Mouse (Mus musculus) adrenal gland, postnatal 10 days (tissue): ENCODE data around the gene Rps6kb2. TPM values are rescaled to one million over a fixed set of nuclear protein-coding genes. Genes with fewer than 3 reads are reported as not detected.

Source experiments
- DNase-seq: peaks from one replicate; pipeline ENCODE4 v3.0.0; 2021; ENCODE audit warnings: mixed read lengths
- total RNA-seq, 2 experiments: library from RNA; stranded (reverse); gene quantifications; 2 replicates each; pipeline ENCODE4 v1.2.3; 2021

Gene Rps6kb2
- total RNA-seq, 2 experiments from 2014 or later = 26.5 to 38.2 TPM

DNA sequence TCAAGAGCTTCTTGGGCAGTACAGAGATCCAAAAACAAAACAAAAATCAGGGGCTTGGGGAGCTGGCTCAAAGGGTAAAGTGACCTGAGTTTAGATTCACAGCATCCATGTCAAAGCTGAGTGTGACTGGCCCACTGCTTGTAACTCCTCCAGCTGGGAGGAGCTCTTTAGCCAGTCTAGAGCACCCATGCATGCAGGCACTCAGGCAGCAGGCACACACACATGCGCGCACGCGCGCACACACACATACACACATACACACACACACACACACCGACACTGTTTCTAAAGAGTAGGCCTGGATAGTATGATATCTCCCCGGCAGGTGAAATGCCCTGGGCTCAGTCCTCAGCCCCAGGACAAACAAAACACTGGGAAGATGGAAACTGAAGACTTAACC lies 46.1 kb downstream of the Rps6kb2 start:
- DNase-seq = no peak

DNA sequence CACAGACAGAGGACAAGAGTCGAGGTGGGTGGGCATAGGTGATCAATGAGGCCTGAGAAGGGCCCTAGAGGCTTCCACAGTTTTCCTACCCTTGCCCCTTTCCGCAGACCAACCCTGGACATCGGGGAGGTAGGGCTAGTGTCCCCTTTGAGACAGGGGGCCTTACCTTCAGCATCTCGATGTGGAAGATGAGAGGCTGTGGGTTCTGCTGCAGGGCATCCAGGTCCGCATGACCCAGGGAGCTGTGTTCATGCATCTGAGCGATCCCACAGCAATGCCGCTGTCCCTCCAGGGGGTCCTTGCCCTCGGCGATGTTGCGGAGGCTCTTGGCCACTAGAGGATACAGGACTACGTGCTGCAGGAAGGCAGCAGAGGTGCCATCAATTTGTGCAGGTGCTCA lies 47.3 kb downstream of the Rps6kb2 start:
- no peak for DNase-seq

DNA sequence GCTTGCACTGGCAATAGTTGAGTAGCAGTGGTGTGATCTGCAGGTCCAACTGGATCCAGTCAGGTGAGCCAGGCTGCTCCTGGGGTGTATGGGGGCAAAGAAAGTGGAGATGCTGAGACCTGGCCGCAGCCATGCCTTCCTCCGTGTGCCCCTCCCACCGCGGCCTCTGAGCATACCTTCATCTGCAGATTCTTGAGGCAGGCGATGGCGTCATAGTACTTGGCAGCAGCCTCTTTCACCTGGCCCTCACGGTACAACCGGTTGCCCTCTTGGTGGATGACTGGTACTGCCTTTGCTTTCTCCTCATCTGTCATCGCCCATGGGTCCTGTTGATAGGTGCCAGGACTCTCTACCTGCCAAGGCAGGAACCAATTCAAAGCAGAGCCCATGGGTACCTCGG lies 48.0 kb downstream of the Rps6kb2 start:
- DNase-seq = no peak

DNA sequence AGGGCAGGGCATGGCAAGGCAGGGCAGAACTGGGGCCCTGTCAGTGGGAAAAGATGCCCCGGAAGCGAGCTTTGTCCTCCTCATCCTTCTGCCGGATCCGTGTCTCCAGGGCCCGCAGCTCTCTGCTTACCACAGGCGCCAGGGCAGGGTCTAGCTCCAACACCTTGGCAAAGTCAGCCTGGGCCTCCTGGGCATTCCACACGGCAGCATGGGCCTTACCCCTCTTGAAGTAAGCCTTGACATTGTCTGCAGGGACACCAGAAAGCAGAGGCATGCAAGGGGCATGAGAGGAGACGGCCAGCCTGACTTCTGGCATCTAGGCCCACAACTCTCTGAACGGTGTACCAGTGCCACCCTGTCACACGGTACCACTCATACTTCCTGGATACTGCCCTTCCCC lies 48.6 kb downstream of the Rps6kb2 start:
- no peak for DNase-seq

DNA sequence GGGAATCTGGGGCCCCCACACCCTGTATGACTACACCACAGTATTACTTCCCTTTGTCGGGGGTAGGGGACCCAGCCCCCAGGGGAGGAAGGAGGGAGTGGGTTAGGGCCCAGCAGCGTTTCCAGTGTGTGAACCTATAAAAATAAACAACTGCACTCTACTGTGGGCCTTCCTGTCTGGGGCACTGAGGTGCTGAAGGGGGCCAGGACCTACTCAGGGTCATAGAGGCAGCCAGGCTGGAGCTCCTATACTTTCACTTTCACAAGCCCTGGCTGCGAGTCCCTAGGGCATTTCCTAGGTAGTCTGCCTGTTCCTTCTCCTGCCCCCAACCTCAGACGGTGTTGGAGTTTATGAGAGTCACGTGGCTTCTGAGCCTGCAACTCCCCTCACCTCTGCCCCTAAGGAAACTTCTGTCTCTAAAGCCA lies 49.3 kb downstream of the Rps6kb2 start:
- peak; percentile 57 for DNase-seq

DNA sequence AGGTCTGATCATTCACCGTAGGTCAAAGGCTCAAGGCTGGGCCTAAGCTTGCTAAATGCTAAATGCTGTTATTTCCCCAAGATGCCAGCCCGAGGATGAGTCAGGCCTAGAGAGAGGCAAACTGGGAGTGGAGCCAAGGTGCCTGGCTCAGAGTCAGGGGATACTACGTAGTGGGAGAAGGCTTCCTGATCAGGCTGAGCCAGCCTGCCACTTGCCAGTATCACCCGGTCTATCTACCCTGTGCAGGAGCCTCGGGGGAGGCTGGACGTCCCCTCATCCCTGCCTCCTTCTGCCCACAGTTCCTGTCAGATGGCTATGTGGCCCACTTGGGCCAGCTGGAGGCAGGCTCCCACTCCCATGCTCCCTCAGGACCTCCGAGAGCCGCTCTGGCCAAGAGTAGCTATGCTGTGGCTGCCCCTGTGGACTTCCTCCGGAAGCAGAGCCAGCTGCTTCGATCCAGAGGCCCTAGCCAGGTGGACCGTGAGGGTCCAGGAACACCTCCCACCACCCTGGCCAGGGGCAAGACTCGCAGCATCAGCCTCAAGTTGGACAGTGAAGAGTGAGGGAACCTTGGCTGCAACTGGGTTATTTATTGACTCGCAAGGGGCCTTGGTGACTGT lies 49.9 kb downstream of the Rps6kb2 start:
- peak; percentile 96 for DNase-seq

DNA sequence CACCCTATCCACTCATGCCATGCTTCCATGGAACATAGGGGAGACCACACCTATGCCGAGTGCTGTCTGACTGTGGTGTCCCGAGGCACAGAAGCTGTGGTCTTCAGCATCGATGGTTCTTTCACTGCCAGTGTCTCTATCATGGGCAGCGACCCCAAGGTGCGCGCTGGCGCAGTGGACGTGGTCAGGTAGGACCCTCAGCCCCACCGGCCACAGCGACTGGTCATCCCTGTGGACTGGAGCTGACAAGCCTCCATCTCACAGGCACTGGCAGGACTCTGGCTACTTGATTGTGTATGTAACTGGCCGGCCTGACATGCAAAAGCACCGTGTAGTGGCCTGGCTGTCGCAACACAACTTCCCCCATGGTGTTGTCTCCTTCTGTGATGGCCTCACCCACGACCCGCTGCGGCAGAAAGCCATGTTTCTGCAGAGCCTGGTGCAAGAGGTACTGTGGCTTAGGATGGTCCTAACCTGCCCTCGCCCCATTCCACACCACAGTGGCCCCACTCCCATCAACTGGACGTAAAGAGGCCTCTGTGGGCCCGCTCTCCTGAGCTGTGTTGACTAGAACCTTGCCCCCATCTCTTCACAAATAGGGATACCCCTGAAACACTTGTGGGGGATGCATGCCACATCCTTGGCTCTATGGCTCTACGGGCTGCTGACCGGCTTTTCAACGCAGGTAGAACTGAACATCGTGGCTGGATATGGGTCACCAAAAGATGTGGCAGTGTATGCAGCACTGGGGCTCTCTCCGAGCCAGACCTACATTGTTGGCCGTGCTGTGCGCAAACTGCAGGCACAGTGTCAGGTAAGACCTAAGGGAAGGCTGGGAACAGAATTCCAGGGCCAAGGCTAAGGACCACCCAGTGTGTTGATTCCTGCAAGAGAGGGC lies 50.8 kb downstream of the Rps6kb2 start:
- DNase-seq = no peak

DNA sequence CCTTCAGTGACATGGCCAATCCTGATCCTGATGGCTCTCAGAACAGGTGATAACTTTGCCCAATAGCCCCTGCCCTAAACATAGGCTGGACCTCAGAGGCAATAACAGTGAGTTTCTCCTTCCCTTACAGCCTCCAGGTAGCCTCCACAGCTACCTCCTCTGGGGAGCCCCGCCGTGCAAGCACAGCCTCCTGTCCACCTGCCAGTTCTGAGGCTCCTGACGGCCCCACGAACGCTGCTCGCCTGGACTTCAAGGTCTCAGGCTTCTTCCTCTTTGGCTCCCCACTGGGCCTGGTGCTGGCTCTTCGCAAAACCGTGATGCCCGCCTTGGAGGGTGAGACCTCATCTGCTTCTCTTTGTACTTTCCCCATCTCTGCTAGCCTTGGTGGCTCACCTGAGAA lies 54.6 kb downstream of the Rps6kb2 start:
- no peak for DNase-seq

- DNase-seq = no peak
Observed at GRCm38 (mm10) chr19:4106654-4107053, 56.5 kb downstream of the Rps6kb2 start.

DNA sequence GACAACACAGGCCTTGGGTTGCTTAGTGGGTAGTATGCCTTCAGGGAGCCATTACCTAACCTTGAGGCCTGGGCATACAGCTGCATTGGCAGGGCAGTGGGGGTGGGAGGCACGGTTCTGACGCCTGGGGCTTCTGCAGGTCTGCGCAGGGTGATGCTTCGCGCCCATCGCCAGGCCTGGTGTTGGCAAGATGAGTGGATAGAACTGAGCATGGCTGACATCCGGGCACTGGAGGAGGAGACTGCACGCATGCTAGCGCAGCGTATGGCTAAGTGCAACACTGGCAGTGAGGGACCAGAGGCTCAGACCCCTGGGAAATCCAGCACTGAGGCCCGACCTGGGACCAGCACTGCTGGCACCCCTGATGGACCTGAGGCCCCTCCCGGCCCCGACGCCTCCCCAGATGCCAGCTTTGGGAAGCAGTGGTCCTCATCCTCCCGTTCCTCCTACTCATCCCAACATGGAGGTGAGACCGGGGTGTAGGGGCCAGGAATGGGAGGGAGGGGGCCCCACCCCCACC lies 58.4 kb downstream of the Rps6kb2 start:
- DNase-seq = no peak

Other genes with a start within 250 kb of the Rps6kb2 start
- 10 to 100 TPM; 50.9 to 71.0 TPM for gene Aldh3b1, start 233.5 kb downstream of the Rps6kb2 start, total RNA-seq
- gene Unc93b1, start 228.2 kb downstream of the Rps6kb2 start, total RNA-seq = 10 to 100 TPM; 42.5 to 47.5 TPM
- gene Aldh3b3, start 204.7 kb downstream of the Rps6kb2 start, total RNA-seq = under 1 TPM; 0.63 to 0.76 TPM
- gene Aldh3b2, start 191.0 kb downstream of the Rps6kb2 start, total RNA-seq = 10 to 100 TPM in 1 of 2 experiments, 1 to 10 TPM in 1; 8.9 to 11.2 TPM
- 10 to 100 TPM; 32.0 to 33.3 TPM for gene Acy3, start 176.8 kb downstream of the Rps6kb2 start, total RNA-seq
- gene Tbx10, start 170.6 kb downstream of the Rps6kb2 start, total RNA-seq = not detected
- 10 to 100 TPM; 39.4 to 40.5 TPM for gene Nudt8, start 162.8 kb downstream of the Rps6kb2 start, total RNA-seq
- gene Gm49405, start 162.7 kb downstream of the Rps6kb2 start, total RNA-seq = 1 to 10 TPM in 1 of 2 experiments, under 1 TPM in 1; 0.72 to 1.9 TPM
- gene Doc2g, start 160.0 kb downstream of the Rps6kb2 start, total RNA-seq = 1 to 10 TPM; 1.3 to 3.0 TPM
- 100 to 1,000 TPM; 683 to 759 TPM for gene Ndufv1, start 150.5 kb downstream of the Rps6kb2 start, total RNA-seq
- gene Gstp1, start 125.4 kb downstream of the Rps6kb2 start, total RNA-seq = 100 to 1,000 TPM; 270 to 316 TPM
- 10 to 100 TPM; 34.9 to 50.2 TPM for gene Gstp2, start 117.3 kb downstream of the Rps6kb2 start, total RNA-seq
- gene Gstp3, start 103.8 kb downstream of the Rps6kb2 start, total RNA-seq = 10 to 100 TPM; 42.6 to 90.1 TPM
- under 1 TPM in 1 of 2 experiments, not detected in 1; 0.63 TPM for gene Cabp2, start 81.8 kb downstream of the Rps6kb2 start, total RNA-seq
- gene Cdk2ap2, start 66.2 kb downstream of the Rps6kb2 start, total RNA-seq = 10 to 100 TPM; 56.3 to 64.1 TPM
- 10 to 100 TPM; 59.7 to 75.1 TPM for gene Pitpnm1, start 63.4 kb downstream of the Rps6kb2 start, total RNA-seq
- gene Aip, start 37.5 kb downstream of the Rps6kb2 start, total RNA-seq = 10 to 100 TPM; 71.5 to 73.4 TPM
- not detected for gene Gpr152, start 23.6 kb downstream of the Rps6kb2 start, total RNA-seq
- 1 to 10 TPM in 1 of 2 experiments, under 1 TPM in 1; 0.69 to 1.9 TPM for gene Cabp4, start 19.3 kb downstream of the Rps6kb2 start, total RNA-seq
- 100 to 1,000 TPM; 185 to 193 TPM for gene Coro1b, start 14.7 kb downstream of the Rps6kb2 start, total RNA-seq
- 10 to 100 TPM; 11.5 to 14.0 TPM for gene Ptprcap, start 9.8 kb downstream of the Rps6kb2 start, total RNA-seq
- gene Carns1, start 12.1 kb upstream of the Rps6kb2 start, total RNA-seq = 1 to 10 TPM; 4.8 to 8.8 TPM
- 1 to 10 TPM; 4.2 to 6.6 TPM for gene Tbc1d10c, start 27.9 kb upstream of the Rps6kb2 start, total RNA-seq
- gene Ppp1ca, start 28.7 kb upstream of the Rps6kb2 start, total RNA-seq = 100 to 1,000 TPM; 411 to 414 TPM
- gene Rad9a, start 38.3 kb upstream of the Rps6kb2 start, total RNA-seq = 10 to 100 TPM in 1 of 2 experiments, 1 to 10 TPM in 1; 7.4 to 10.8 TPM
- gene Clcf1, start 50.9 kb upstream of the Rps6kb2 start, total RNA-seq = 1 to 10 TPM; 8.3 to 9.8 TPM
- not detected for gene AC109138.7, start 51.0 kb upstream of the Rps6kb2 start, total RNA-seq
- gene Pold4, start 68.5 kb upstream of the Rps6kb2 start, total RNA-seq = 10 to 100 TPM; 34.7 to 35.6 TPM
- 10 to 100 TPM; 16.8 to 21.9 TPM for gene Ssh3, start 105.8 kb upstream of the Rps6kb2 start, total RNA-seq
- gene Ankrd13d, start 119.8 kb upstream of the Rps6kb2 start, total RNA-seq = 1 to 10 TPM; 3.5 to 8.5 TPM
- gene Grk2, start 142.9 kb upstream of the Rps6kb2 start, total RNA-seq = 10 to 100 TPM; 46.3 to 54.8 TPM
- 10 to 100 TPM; 67.7 to 84.7 TPM for gene Kdm2a, start 234.9 kb upstream of the Rps6kb2 start, total RNA-seq